Mouse (Mus musculus): ENCODE results near the gene Gm11011.

Gene Gm11011

GRCm38 (mm10) chr2:169586688-169587087 lies 857 bp downstream of the Gm11011 start:
- no peak for DNase-seq

GRCm38 (mm10) chr2:169585631-169586285 lies 1.8 kb downstream of the Gm11011 start:
- DNase-seq = no peak

GRCm38 (mm10) chr2:169584745-169585456 lies 2.6 kb downstream of the Gm11011 start:
- no peak for DNase-seq

- no peak for DNase-seq
Observed at GRCm38 (mm10) chr2:169583476-169583875, 4.1 kb downstream of the Gm11011 start.

GRCm38 (mm10) chr2:169577508-169578196 lies 9.9 kb downstream of the Gm11011 start:
- DNase-seq = no peak

- no peak for DNase-seq
Observed at GRCm38 (mm10) chr2:169570063-169570462, 17.5 kb downstream of the Gm11011 start.

GRCm38 (mm10) chr2:169566159-169566558 lies 21.4 kb downstream of the Gm11011 start:
- DNase-seq = no peak

GRCm38 (mm10) chr2:169565751-169566150 lies 21.8 kb downstream of the Gm11011 start:
- no peak for DNase-seq

GRCm38 (mm10) chr2:169545674-169546073 lies 41.9 kb downstream of the Gm11011 start:
- DNase-seq = no peak

GRCm38 (mm10) chr2:169538906-169539305 lies 48.6 kb downstream of the Gm11011 start:
- DNase-seq = no peak
